Mouse (Mus musculus) lung, postnatal 0 days (tissue): ENCODE measurements at regions not wholly inside any gene's neighbourhood (a gene's known extent, or its start where the extent isn't known, plus 50 kb on each side); places are given as distances from the start of the nearest gene placed in this dataset.

Source experiments
- CTCF ChIP-seq: IDR thresholded peaks from 2 replicates; pipeline ENCODE4 v1.5.1; 2016; ENCODE audit warnings: antibody characterized with exemption, mild to moderate bottlenecking
- EP300 ChIP-seq: IDR thresholded peaks from 2 replicates; pipeline ENCODE4 v1.6.1; 2016; ENCODE audit warnings: antibody characterized with exemption, mild to moderate bottlenecking, control low read depth

DNA sequence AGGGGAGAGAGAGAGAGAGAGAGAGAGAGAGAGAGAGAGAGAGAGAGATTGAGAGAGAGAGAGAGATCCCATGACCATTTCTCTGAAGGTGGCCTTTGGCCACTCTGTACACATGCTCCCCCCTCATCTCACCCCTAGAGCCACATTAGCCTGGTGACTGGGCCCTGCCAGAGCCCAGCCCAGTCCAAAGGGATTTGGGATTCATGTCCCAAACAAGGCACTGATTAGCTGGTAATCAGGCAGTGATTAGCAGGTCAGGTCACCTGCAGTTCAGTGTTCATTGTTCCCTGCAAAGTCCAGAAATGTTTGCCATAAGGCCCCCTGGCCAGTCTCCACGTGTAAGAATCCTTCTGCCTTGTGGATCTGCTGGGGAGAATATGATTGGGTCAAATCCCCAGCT is 124.1 kb upstream of the Maf start:
- TF ChIP-seq CTCF (no peak), EP300 (no peak)
